Mouse (Mus musculus): ENCODE measurements around the gene Eif5a2.

DNA sequence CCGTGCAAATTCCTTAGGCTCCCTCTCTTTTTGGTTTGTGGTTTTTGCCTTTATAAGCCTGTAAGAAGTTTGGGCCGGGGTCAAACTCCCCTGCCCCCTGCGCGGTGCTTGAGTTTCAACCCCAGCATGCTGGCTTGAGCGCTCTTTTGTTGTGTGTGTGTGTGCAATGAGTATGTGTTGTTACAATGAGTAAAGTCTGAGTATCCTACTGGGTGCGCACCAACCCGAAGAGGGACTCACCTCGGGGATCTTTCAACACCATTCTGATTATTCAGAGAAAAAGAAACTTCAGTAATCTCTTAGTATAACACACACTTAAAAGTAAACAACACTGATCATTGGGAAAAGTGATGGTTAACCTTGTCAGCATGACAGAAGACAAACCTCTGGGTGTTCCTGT, 62.2 kb downstream of the Eif5a2 start:
- TF ChIP-seq POU5F1 (IDR thresholded peaks at IDR 0.05; ENCODE audit: borderline replicate concordance, low read length) (no peak), CTCF (conservative IDR thresholded peaks at IDR 0.05; ENCODE audit: low read length) (no peak), NANOG (IDR thresholded peaks at IDR 0.05; ENCODE audit: borderline replicate concordance, low read length) (no peak)

All from E14TG2a.4 (cell line).